Mouse (Mus musculus): ENCODE data around the gene D10Wsu102e.

The D10Wsu102e gene

DNA sequence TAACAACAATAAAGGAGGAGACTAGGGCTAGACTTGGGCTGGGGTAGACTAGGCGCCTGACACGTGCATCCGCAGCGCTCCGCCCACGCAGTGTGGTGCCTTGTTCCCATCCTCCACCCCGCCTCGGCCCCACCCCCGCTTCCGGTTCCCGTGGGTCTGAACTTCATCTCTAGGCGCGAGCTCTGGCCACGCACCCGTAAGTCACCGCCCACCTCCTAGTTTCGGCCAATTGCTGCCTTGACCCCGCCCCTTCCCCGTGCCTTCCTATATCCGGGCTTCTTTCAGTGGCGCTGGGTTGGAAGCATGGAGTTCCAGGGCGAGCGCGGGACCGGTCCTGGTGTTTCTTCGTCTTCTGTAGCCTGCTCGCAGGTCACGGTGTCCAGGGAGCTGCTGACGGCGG lies at the start of gene D10Wsu102e:
Gene D10Wsu102e, plus strand, starts transcription at position 266 of the 400 bp plus-strand sequence.
- peak; percentile 97 for DNase-seq

DNA sequence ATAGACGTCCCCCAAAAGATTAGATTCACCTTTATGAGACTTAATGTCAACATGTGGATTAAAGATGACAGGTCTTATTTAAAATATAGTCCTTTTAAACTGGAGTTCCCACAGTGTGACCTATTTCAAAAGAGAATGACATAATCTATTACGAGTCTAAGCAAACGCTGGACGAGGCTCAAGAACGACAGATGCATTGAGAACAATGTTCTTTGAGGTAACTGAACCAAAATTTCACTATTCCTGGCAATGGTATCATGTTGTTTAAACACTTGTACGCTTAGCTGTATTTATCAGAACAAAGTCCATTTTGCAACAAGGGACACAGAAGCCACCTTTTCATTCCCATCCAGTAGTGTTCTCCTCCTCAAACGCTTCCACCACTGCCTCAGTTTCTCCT lies 49.7 kb upstream of the D10Wsu102e start:
- DNase-seq = no peak

DNA sequence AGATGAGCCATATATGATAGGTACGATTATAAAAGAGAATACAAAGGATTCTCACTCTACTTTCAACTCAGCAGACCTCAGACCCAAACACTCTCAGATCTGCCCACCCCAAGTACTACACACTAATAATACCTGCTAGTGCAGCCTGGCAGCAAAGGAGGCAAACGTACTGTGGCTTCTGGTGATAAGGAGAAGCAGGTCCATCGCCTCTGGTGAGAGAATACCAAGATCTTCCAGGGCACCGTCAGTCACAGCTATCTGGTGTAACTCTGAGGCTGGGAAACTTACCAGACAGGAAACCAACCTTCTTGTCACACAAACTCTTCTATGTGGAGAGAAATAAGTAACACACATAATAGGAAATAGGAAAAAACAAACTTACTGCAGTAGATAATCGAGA lies 47.0 kb upstream of the D10Wsu102e start:
- peak; percentile 7 for DNase-seq

DNA sequence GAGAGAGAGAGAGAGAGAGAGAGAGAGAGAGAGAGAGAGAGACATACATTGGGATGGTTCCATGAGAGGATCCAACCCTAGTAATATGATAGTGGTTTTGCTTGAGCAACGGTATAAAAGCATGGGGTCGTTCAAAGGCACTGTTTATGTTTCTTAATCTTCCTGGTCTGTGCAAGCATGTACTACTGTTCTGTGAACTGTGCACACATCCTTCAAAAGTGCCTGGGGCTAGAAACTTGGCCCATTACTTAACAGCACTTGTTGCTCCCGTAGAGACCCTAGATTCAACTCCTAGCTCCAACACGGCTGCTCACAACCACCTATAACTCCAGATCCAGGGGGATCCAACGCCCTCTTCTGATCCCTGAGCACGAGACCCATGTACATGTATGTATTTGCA lies 39.6 kb upstream of the D10Wsu102e start:
- DNase-seq = no peak

DNA sequence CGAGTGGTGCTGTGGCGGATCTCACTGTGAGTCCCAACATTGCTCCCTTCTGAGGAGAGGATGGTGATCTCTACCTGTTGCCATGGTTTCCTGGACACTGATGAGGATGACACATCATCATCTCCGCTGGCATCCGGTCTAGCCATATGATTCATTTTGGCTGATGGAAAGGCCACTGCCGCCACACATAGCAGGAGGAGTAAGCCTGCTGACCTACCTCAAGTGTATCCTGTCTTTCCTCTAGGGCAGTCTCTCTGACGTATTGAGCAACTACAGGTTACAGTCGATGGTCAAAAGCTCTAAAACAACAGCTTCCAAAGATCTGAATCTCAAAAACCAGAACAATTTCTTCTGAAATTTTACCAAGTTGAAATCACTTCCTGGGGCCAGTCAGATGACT lies 39.2 kb upstream of the D10Wsu102e start:
- DNase-seq = no peak

DNA sequence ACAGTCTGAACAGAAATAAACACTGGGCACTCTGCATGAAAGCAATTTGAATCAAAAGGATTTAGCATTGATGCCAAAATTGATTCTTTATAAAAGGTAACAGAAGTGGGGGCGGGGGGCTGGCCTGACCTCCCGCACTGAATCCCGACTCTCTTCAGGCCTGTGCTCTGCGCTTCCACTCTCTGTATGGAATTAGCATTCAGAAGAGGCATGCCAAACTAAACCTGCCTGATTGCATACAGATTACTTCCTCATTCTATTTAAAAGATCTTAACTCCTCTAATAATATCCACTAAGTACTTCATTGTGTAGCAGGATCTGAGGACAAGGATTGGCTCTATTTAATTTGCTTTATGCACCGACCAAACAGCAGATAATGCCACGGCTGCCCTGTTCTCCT lies 38.5 kb upstream of the D10Wsu102e start:
- no peak for DNase-seq

DNA sequence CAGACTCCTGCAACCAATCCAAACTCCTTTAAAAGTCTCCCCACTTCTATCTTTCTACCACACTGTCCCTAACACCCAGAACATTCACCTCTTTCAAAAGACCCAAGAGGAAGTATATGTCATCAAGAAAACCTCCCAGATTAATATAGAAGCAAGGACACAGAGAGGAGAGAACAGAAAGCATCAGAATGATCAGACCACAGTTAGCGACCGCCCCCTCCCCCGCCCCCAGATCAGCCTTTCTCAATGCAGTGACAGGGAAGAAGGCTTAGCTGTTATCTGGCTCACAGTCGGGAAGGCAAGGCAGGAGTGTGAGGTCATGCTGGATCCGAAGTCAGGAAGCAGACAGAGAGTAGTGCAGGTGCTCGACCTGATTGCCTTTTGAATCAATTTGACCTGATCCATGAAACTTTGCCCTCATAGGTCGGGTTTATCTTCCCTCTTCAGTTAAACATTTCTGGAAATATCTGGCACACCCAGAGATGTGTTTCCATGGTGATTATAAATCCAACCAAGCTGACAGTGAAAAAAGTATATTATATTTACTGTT lies 37.4 kb upstream of the D10Wsu102e start:
- DNase-seq = no peak

DNA sequence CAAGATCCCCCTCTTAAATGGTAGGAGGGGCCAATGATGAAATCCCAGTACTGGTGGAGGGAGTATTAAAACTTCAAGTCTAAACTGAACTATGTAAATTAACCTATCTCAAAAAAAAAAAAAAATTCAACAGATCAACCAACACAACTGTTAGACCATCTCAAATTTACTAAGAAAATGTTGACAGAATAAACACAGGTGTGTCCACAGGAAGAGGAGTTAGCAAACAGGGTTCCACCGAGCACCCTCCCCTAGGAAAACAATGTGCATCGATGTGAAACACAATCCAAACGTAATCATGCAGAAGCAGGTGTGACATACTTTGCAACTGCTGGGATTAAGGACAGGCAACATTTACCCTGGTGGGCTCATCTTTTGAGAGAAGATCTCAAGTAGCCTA lies 35.1 kb upstream of the D10Wsu102e start:
- no peak for DNase-seq

DNA sequence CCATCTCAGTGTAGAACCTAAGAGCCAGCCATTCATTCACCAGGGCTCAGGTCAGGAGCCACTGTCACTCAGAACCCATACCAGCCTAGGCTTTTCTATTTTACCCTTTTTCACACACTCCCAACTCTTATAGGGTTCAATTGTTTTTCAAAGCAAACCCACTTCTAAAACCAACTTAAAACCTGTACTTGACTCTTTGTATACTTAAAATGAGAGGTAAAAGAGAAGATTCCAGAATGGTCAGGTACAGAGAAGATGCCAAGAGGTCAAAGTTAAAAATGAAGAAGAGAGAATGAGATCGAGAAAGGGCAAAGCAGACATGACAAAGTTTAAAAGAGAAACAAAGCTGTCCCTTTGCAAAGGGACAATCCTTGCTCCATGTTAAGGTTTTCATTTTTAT lies 34.1 kb upstream of the D10Wsu102e start:
- no peak for DNase-seq

DNA sequence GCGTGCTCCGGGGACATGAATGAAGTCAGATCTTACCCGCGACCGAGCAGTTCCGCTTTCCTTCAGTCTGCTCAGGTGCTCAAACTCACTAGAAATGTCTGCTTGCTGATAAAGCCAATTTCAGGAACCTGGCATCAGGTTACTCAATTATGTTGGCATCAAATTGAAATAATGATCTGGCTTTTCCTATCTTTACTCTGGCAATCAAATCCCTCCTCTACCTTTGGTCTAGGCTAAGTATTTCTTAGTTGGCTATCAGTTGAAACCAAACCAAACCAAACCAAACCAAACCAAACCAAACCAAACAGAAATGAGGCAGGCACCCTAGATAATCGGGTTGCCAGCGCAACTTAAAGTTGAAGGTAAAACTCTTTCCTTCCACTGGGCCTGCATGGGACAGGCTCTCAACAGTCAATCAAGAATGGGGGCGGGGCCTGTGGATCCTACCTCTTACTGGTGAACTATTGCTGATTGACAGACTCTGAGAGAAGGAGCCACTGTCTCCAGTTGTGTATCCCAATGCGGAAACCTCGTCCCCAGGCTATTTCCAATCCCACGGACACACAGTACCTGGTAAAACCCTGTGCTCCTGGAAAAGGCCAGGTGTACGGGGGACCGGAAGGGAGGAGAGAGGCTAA lies 33.3 kb upstream of the D10Wsu102e start:
- DNase-seq = no peak

DNA sequence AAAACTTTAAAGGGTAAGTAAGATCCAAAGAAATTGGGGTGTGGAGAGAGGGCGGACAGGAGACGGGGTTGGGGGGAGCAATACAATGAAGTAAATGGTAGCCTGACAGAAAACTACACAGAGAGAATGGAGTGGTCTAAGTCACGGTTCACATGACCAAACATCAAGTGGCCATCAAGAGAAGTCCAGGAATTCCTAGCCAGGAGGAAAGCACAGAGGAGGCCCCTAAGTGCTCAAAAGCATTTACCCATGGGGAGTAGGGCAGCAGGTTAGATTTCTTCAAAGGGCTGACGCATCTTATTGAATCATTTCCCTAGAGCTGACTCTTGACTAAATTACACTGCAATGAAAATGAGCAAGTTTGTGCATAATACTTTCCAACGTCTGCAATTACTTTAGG lies 31.2 kb upstream of the D10Wsu102e start:
- DNase-seq = no peak

DNA sequence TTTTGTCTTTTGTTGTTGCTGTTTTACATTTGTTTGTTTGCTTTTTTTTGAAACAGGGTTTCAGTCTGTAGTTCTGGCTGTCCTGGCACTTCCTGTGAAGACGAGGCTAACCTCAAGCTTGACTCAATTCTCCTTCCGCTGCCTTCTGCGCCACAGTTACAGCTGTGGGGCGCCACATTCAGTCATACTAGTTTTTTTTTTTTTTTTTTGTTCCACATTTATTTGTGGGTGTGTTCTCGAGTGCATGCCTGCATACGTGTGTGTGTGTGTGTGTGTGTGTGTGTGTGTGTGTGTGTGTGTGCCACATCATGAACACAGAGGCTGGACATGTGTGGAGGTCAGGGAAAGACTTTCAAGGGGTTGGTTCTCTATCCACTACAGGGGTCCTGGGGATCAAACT lies 29.7 kb upstream of the D10Wsu102e start:
- DNase-seq = no peak

DNA sequence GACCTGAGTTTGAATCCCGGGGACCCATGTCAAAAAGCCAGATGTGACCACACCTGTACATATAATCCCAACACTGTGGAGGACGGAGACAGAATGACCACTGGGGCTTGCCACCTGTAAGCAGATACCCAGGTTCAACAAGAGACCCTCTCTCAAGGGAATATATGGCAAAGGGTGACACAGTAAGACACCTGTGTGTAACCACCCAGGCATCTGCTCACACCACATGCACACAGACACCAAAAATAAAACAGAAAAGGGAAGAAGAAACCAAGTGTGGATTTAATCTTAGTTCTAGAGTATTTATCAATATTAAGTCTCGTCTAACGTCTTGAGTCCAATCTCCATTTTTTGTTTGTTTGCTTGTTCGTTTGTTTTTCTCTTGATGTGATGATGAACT lies 28.2 kb upstream of the D10Wsu102e start:
- DNase-seq = no peak

DNA sequence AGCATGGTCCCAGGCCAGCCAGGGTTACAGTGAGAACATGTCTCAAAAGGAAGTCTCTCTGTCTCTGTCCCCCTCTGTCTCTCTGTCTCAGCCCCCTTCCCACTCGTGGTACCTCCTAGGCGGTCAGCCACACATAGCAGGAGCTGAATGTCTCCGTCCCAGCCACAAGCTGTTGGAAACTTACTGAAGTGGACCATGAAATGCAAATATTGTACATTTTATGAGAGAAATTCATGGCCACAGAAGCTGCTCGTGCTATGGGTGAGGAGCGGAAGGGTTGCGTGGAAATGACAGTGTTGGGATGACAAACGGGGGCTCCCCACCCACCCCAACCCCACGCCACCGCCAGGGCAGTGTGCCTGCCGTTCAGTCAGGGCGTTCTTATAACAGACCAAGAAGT lies 27.4 kb upstream of the D10Wsu102e start:
- DNase-seq = no peak

DNA sequence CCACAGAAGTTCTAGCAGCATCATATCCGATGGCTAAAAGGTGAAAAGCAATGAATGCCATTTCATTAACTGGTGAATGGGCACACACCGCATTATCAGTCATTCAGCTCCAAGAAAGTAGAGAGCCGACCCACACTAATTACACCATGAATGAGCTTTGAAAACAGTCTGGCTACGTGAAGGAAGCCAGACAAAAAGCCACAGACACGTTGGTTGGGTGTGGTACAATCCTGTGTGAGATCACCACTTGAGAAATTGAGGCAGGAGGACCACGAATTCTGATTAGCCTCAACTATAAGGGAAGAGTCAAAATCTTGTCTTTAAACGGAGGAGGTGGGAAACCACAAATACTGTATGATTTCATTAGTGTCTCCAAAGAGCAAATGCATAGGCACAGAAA lies 23.7 kb upstream of the D10Wsu102e start:
- no peak for DNase-seq

DNA sequence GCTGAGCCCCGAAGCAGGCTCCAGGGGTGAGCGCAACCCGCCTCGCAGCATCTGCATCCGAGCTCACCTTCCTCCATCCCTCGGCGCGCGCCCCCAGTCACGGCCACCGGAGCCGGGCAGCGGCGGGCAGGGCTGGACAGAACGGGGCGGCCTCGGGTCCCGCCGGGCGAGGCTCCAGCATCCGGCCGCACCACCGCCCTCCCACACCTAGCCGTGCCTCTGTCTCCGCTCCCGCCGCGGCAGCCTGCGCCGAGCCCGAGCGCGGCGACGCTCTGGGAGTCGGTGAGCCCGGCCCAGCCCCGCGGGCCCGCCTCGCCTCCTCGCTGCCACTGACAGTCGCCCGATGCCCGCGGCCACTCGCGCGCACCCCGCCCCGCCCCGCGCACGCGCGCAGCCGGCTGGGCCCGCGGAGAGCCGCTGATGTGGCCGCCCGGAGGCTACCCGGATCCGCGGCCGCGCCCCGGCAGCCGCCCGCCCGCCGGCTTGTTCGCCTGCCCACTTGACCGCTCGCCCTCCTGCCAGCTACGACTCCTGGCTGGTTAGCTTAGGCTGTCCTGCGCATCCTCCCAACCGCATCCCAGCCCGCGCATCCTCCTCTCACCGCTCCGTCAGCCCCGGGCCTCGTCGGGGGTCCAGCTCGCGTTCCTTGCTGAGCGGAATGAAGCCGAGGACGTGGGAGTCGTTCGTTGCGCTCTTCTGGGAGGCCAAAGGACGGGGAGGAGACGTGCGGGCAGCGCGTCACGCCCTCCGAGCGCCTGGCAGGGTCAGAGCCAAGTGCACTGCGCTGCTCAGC lies 22.7 kb upstream of the D10Wsu102e start, which contains the start of gene Slc41a2:
Gene Slc41a2, minus strand, starts transcription at position 724 of the 793 bp plus-strand sequence.
- DNase-seq = no peak

DNA sequence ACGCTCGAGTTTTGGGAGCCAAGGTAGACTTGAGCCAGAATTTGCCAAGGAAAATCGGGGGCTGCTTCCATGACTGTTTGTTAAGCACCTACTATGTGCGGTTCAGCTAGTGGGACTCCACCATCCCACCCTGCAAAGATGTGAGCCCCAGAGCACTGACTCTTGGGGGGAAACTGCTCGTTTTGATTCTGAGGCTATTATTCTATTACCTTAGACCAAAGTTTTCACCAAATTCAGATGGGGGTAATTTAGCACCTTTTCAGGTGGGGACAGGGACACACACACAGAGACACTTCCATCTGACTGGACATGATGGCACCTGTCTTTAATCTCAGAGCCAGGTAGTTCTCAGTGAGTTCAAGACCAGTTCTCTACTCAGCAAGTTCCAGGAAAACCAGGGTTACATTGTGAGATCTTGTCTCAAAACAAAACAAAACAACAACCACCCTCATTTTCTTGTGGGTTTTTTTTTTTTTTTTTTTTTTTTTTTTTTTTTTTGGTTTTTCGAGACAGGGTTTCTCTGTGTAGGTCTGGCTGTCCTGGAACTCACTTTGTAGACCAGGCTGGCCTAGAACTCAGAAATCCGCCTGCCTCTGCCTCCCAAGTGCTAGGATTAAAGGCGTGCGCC lies 21.9 kb upstream of the D10Wsu102e start:
- DNase-seq = no peak

DNA sequence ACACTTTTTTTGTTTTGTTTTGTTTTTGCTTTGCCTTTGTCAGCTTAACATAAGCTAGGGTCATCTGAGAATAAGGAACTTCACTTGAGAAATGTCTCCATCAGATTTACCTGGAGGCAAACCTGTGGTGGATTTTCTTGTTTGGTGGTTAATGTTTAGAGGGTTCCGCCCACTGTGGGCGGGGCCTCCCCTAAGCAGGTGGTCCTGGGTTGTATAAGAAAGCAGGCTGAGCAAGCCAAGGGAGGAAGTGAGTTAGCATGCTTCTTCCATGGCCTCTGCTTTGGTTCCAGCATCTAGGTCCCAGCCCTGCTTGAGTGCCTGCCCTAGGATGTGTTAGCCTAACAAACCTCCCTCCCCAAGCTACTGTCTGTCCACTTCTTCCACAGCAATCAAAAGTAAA lies 18.8 kb upstream of the D10Wsu102e start:
- no peak for DNase-seq

DNA sequence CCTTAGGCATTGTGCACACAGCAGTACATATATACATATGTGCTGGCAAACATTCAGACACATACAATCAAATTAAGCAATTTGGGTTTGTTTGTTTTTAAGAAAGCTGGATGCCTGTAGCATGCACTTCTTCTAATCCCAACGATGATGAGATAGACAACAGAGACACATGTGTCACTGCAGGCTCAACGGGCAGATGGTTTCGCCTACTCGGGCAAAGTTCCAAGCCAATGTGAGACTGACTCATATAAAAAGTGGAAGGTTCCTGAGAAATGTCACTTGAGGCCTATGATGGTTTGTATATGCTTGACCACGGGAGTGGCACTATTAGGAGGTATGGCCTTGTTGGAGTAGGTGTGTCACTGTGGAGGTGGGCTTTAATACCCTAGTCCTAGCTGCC lies 16.9 kb upstream of the D10Wsu102e start:
- DNase-seq = no peak

DNA sequence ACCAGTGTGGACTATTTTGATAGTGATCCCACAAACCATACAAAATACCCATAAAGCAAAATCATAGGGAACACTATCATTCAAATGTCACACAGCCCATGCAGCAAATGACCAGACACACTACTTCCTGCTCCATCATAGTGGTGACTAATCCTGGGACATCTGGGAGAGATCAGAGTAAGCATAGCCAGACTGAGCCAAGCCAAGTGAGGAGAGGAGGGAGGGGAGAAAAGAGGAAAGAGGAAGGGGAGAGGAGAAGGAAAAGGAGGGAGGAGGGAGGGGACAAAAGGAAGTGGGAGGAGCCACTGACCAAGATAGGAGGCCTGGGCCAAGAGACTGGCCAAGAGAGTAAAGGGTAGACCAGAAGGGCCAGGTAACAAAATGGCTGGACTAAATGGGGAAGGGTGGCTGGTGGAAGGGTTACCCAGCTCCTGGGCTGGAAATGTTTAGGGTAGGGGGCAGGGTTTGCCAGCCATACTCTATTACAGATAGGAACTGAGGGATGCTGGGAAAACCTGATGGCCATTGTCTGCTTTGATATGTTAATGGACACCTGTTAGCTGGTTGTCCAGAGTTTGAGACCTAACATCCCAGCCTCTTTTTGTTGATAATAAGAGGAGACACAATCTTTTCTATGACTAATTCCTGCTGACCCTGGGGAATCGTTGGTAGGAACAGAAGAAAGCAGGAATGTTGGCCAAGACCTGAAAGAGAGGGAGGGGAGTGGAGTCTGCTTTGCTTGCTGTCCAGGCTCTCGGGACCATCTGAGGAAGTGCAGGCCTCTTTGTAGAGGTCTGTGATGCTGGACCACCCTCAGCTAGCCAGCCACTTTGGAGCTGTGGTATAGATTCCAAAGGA lies 16.0 kb upstream of the D10Wsu102e start:
- DNase-seq = no peak

DNA sequence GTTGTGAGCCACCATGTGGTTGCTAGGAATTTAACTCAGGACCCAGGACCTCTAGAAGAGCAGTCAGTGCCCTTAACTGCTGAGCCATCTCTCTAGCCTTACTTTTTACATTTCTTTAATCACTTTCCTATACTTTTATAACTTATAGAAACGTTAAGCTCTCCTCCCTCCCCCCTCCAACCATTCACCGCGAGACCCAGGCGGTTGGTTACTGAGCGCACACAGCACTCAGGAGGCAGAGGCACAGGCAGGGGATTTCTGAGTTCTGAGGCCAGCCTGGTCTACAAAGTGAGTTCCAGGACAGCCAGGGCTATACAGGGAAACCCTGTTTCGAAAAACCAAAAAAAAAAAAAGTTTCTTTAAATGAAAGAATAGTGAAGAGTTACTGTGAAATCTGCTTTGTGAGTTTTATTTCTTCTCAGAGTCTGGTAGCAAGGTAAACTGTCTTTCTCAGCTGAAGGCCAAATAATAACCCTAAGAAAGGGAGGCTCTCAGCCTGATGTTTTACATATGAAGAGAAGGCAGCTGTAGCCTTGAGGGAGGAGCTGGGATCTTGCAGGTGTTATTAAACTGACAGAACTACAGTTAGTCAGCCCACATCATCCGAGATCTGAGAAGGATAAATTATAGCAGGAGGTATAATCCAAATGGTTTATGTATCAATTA lies 14.2 kb upstream of the D10Wsu102e start:
- no peak for DNase-seq

DNA sequence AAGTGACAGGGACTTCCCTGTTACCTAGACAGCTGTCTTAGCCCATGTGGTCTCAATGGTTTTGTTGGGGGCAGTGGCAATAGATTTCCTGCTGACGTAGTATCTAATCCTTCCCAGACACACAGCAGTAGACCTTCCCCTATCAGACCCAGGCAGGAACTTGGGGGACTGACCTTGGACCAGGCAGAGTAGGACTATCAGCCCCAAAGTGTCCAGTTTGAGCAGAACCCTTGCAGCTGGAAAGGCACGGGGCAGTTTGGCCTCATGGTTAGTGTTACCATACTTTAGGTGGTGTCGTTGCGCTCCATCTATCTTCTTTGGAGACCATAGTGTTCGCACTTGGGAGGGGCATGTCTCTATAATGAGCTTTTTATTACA lies 13.7 kb upstream of the D10Wsu102e start:
- DNase-seq = no peak

Data from liver (tissue).